Mouse (Mus musculus) liver, adult 2 months (tissue): ENCODE results near the gene Tor4a. TPM values are rescaled to one million over a fixed set of nuclear protein-coding genes. Genes with fewer than 3 reads are reported as not detected.

Source experiments
- DNase-seq: peaks from one replicate; pipeline ENCODE4 v3.0.0-alpha.2; 2011; ENCODE audit warnings: low read depth, low spot score; ENCODE audit errors: extremely low read depth
- H3K27ac ChIP-seq: fragments of 200-500 bp; replicated peaks from 2 replicates; pipeline ENCODE4 v1.5.1; 2012; ENCODE audit warnings: low read depth, mild to moderate bottlenecking, control low read depth, inconsistent platforms, low read length; ENCODE audit not compliant: insufficient read depth
- H3K27me3 ChIP-seq: fragments of 200-500 bp; 2 replicates; pipeline ENCODE4 v1.6.1; 2012; ENCODE audit warnings: mild to moderate bottlenecking, moderate library complexity, low read length, inconsistent platforms; ENCODE audit not compliant: control insufficient read depth, insufficient read depth
- H3K36me3 ChIP-seq: fragments of 200-500 bp; 2 replicates; pipeline ENCODE4 v1.6.1; 2012; ENCODE audit warnings: low read length, inconsistent platforms; ENCODE audit not compliant: control insufficient read depth, insufficient read depth
- H3K4me1 ChIP-seq: fragments of 200-500 bp; 2 replicates; pipeline ENCODE4 v1.6.1; 2011; ENCODE audit warnings: low read length; ENCODE audit not compliant: control insufficient read depth, insufficient read depth
- H3K4me3 ChIP-seq: fragments of 200-500 bp; 2 replicates; pipeline ENCODE4 v1.5.1; 2011; ENCODE audit warnings: low read depth, mild to moderate bottlenecking, control low read depth, low read length, moderate library complexity; ENCODE audit not compliant: insufficient read depth
- H3K79me2 ChIP-seq: fragments of 200-500 bp; 2 replicates; pipeline ENCODE4 v1.6.1; 2012; ENCODE audit warnings: inconsistent platforms, mild to moderate bottlenecking, low read length, moderate library complexity; ENCODE audit not compliant: control insufficient read depth, insufficient read depth
- H3K9ac ChIP-seq: fragments of 200-500 bp; 2 replicates; pipeline ENCODE4 v1.6.1; 2012; ENCODE audit warnings: low read depth, mild to moderate bottlenecking, control low read depth, inconsistent platforms, low read length
- CTCF ChIP-seq: fragments of 200-500 bp; IDR thresholded peaks from 2 replicates; pipeline ENCODE4 v1.5.1; 2011; ENCODE audit warnings: low read depth, low read length, control low read depth
- POLR2A ChIP-seq: fragments of 200-500 bp; IDR thresholded peaks from 2 replicates; pipeline ENCODE4 v1.6.1; 2011; ENCODE audit warnings: low read length, control low read depth; ENCODE audit not compliant: insufficient read depth; ENCODE audit errors: extremely low read depth
- WGBS: fragments of 180-500 bp; shearing (Covaris S2); methylation state at CpG from one replicate; pipeline ENCODE4 v1.1.7; 2018; 5-methylcytosine and 5-hydroxymethylcytosine counted together
- polyA plus RNA-seq: library from polyadenylated mRNA; depleted of rRNA; stranded (reverse); fragments of >200 nt; gene quantifications from 2 replicates; pipeline ENCODE4 v1.2.3, GENCODE M21; 2012
- total RNA-seq: library from RNA; depleted of rRNA; stranded (reverse); fragments of >200 nt; gene quantifications from 2 replicates; pipeline ENCODE4 v1.2.3, GENCODE M21; 2014

The Tor4a gene
- total and polyA plus RNA-seq, 2 experiments = 4.6 to 7.0 TPM

GRCm38 (mm10) chr2:25171769-25172153 is 24.9 kb downstream of the Tor4a start:
- Histone ChIP-seq H3K9ac (no peak overlapping the region), H3K27me3 (no peaks in the 10 kb centered on the region), H3K36me3 (no peaks in the 10 kb centered on the region), H3K4me1 (no peaks in the 10 kb centered on the region), H3K4me3 (no peak overlapping the region), H3K79me2 (no peaks in the 10 kb centered on the region), H3K27ac (no peak overlapping the region)
- WGBS = 92% methylated on average over 1 of the region's 1 CpGs
- no peak for TF ChIP-seq CTCF
- no peak for TF ChIP-seq POLR2A
- no peak for DNase-seq

GRCm38 (mm10) chr2:25171101-25171768 is 25.5 kb downstream of the Tor4a start:
- Histone ChIP-seq H3K79me2 (no peaks in the 10 kb centered on the region), H3K4me1 (no peaks in the 10 kb centered on the region)
- DNase-seq = no peak

GRCm38 (mm10) chr2:25170326-25171100 is 26.2 kb downstream of the Tor4a start:
- Histone ChIP-seq H3K27ac (no peak overlapping the region), H3K27me3 (no peaks in the 10 kb centered on the region), H3K4me1 (no peaks in the 10 kb centered on the region), H3K9ac (no peak overlapping the region), H3K79me2 (no peaks in the 10 kb centered on the region), H3K36me3 (no peaks in the 10 kb centered on the region), H3K4me3 (no peak overlapping the region)
- TF ChIP-seq POLR2A (no peak), CTCF (no peak)
- 70% methylated on average over 10 of the region's 10 CpGs for WGBS
- DNase-seq = no peak

More at GRCm38 (mm10) chr2:25171101-25171768, 25.5 kb downstream of the Tor4a start:
- Histone ChIP-seq H3K36me3 (no peaks in the 10 kb centered on the region), H3K27ac (no peak overlapping the region), H3K4me3 (no peak overlapping the region), H3K9ac (no peak overlapping the region), H3K27me3 (no peaks in the 10 kb centered on the region)
- TF ChIP-seq POLR2A (no peak), CTCF (no peak)
- 94% methylated on average over 6 of the region's 6 CpGs for WGBS

GRCm38 (mm10) chr2:25169778-25170177 is 26.9 kb downstream of the Tor4a start:
- no peak overlapping the region for H3K4me3 ChIP-seq
- H3K79me2 ChIP-seq = no peaks in the 10 kb centered on the region
- no peaks in the 10 kb centered on the region for H3K4me1 ChIP-seq
- H3K9ac ChIP-seq = no peak overlapping the region
- 60% methylated on average over 5 of the region's 5 CpGs for WGBS
- no peak overlapping the region for H3K27ac ChIP-seq
- no peaks in the 10 kb centered on the region for H3K27me3 ChIP-seq
- H3K36me3 ChIP-seq = no peaks in the 10 kb centered on the region
- TF ChIP-seq POLR2A (no peak), CTCF (no peak)
- DNase-seq = no peak

GRCm38 (mm10) chr2:25168665-25168978 is 28.1 kb downstream of the Tor4a start:
- WGBS = 41% methylated on average over 2 of the region's 2 CpGs
- DNase-seq = no peak
- no peak overlapping the region for H3K9ac ChIP-seq
- H3K27ac ChIP-seq = no peak overlapping the region
- TF ChIP-seq CTCF (no peak), POLR2A (no peak)
- H3K4me1 ChIP-seq = no peaks in the 10 kb centered on the region
- no peak overlapping the region for H3K4me3 ChIP-seq
- no peaks in the 10 kb centered on the region for H3K27me3 ChIP-seq
- H3K36me3 ChIP-seq = no peaks in the 10 kb centered on the region
- no peaks in the 10 kb centered on the region for H3K79me2 ChIP-seq
